Mouse (Mus musculus) cerebellum, postnatal 10 days (tissue): ENCODE measurements around the gene Map10.
A peak's percentile ranks its signal among the peaks of the same experiment; 100 is the strongest.

Source experiments
- DNase-seq, 2 experiments: peaks; one replicate each; pipeline ENCODE4 v3.0.0; 2021; ENCODE audit warnings: mixed read lengths in 2 of 2

Gene Map10

GRCm38 (mm10) chr8:125718914-125719313 is 49.3 kb downstream of the Map10 start:
- DNase-seq = no peak

GRCm38 (mm10) chr8:125722675-125723074 is 53.1 kb downstream of the Map10 start:
- DNase-seq = peak in 1 of 2 experiments; percentile 35
